Mouse (Mus musculus): ENCODE data around the gene Atp2c2. TPM values are rescaled to one million over a fixed set of nuclear protein-coding genes. Genes with fewer than 3 reads are reported as not detected.

Atp2c2 gene
- 1 to 10 TPM; 1.8 to 2.0 TPM for total RNA-seq (2021)
- long read RNA-seq, partial matches to known transcripts: 1 of 1 reads
- long read RNA-seq, other reads (novel, unspliced or antisense): 0 of 1 reads

DNA sequence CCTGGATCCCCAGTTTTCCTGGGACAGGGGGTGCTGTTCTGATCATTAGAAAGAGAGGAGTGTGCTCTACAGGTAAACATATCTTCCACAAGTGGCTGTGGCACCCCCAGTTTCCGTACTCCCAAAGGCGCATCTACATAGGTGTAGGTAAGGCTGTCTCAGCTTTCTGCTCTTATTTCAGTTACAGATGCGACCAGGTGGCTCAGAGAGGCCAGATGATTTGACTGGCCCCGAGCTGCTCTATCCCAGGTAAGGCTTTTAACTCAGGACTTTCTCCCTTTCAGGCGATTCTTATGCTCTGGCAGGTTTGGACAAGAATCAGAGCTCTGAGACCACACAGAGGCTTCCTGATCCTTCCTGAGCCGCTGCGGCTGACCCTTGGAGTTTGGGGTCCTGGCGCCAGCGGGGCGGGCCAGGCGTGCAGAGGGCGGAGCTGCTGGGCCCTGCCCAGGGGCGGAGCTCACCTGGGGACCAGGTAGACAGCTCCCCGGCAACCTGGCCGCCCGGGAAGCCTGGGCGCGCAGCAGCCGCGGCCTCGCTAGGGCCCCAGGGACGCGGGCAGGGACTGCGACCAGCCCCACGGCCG lies at the start of gene Atp2c2:
TSS of gene Atp2c2 (plus strand) at position 461 of the 586 bp plus-strand sequence.
- no peak for DNase-seq (ENCODE audit: low spot score in 2 of 2)

DNA sequence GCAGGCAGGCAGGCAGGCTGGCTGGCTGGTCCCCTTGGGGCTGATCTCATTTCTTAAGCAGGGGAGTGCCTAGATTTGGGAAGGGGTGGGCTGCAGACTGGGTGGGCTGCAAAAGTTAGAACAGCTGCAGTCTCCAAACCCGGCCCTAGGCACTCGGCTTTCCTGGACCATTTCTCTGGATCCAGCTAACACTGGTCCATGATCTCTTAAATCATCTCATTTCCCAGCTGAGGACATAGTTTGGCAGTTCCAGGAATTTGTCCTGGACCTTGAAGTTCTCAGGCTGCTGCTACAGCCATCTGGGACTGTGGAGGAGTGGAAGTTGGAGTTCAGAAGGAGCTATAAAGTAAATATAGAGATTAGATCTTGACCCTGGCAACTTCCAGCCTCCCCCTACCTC lies 48.5 kb upstream of the Atp2c2 start:
- no peak for DNase-seq (ENCODE audit: low spot score in 2 of 2)

- DNase-seq (ENCODE audit: low spot score in 2 of 2): peak; percentile 45 to 48
Observed at GRCm38 (mm10) chr8:119656709-119657464, 42.9 kb upstream of the Atp2c2 start.

- peak; percentile 36 to 53 for DNase-seq (ENCODE audit: low spot score in 2 of 2)
Observed at GRCm38 (mm10) chr8:119661081-119661480, 38.7 kb upstream of the Atp2c2 start.

- no peak for DNase-seq (ENCODE audit: low spot score in 2 of 2)
Observed at GRCm38 (mm10) chr8:119661892-119662291, 37.9 kb upstream of the Atp2c2 start.

GRCm38 (mm10) chr8:119663440-119663839 lies 36.4 kb upstream of the Atp2c2 start:
- DNase-seq (ENCODE audit: low spot score in 2 of 2): no peak

DNA sequence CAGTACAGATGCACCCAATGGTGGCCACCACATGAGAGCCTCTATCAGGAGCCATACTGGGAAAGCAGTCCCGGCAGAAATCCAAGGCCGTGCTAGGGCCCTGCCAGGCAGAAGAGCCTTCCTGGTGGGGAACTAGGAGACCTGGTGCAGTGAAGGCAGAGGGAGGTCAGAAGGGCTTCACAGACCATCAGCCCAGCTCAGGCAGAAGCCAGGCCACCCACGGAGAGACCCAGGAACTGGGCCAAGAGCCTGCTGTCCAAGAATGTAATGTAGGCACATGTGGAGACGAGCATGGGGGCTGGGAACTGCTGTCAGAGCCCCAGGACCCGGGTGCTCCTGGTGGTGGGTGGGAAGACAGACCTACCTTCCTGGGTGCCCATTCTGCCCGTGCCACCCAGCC lies 34.5 kb upstream of the Atp2c2 start:
- DNase-seq (ENCODE audit: low spot score in 2 of 2): no peak

DNA sequence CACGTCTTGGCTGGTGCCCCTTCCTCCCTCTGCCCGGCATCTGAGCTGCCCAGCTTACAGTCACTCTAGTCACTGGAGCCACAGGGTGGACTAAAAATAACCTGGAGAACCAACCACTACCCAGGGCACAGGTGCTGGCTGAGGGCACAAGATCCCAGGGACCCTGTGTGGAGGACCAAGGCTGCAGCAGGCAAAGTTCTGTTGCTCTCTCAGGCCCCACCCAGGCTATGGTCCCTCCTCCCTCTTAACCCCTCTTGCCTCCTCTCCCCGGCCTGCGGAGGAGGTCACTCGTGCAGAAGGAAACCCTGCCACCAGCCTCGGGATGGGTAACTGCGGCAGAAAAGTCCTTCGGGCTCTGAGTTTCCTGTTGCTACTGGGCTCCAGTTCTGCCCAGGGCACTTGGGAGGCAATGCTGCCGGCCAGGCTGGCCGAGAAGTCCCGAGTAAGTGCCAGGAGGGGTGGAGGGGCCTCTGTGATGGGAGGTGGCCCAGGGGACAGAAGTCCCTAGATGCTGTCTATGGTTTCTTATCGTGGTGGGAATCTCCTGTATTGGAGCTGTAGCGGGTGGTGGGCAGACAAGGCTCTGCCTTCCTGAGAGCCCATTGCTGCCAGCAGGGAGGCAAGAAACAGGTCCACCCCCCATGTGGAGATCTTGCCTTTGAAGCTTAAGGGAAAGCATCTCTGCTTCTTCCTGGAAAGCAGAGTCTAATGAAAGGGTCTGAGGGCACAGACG lies 33.4 kb upstream of the Atp2c2 start, which contains the start of gene Wfdc1:
TSS of gene Wfdc1 (plus strand) at position 147 of the 733 bp plus-strand sequence.
- DNase-seq (ENCODE audit: low spot score in 2 of 2): no peak

GRCm38 (mm10) chr8:119668447-119668846 lies 31.4 kb upstream of the Atp2c2 start:
- DNase-seq (ENCODE audit: low spot score in 2 of 2): no peak

GRCm38 (mm10) chr8:119669284-119669683 lies 30.5 kb upstream of the Atp2c2 start:
- no peak for DNase-seq (ENCODE audit: low spot score in 2 of 2)

GRCm38 (mm10) chr8:119670419-119671091 lies 29.3 kb upstream of the Atp2c2 start:
- DNase-seq (ENCODE audit: low spot score in 2 of 2): no peak

DNA sequence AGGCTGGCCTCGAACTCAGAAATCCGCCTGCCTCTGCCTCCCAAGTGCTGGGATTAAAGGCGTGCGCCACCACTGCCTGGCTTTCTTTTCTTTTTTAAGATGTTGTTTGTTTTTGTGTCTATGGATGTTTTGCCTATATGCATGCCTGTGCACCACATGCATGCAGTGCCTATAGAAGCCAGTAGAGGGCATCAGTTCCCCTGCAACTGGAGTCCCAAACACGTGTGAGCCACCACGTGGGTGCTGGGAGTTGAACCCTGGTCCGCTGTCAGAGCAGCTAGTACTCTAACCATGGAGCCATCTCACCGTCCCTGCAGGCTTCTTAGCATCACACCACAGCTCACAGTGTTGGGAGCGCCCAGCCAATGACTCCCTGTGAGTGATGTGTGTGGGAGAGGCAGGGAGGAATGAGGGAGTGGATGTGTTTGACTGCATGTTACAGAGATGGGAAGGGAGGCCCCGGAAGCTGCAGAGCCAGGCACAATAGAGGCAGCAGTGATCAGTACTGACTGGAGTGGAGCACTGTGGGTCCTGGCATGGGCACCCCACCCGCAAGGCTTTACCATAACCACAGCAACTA lies 25.7 kb upstream of the Atp2c2 start:
- DNase-seq (ENCODE audit: low spot score in 2 of 2): no peak

- DNase-seq (ENCODE audit: low spot score in 2 of 2): no peak
Observed at GRCm38 (mm10) chr8:119675457-119675856, 24.4 kb upstream of the Atp2c2 start.

DNA sequence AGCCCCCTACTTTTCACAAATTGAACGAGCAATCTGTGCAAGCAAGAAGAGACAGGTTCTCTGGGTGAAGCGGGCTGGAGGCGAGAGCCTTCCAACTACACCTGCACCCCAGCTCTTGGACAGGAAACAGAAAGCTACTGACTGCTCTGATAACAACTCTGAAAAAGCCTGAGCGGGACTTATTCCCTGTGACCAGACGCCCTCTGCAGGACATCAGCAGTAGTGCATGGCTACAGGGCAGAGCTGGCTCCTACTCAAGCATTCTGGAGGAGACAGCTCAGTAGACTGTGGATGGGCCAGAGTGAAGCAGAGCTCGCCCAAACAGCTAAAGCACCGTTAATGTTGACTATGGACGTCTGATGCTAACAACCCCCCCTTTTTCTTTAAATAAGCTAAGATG lies 23.4 kb upstream of the Atp2c2 start:
- peak; percentile 96 for DNase-seq (ENCODE audit: low spot score in 2 of 2)

DNA sequence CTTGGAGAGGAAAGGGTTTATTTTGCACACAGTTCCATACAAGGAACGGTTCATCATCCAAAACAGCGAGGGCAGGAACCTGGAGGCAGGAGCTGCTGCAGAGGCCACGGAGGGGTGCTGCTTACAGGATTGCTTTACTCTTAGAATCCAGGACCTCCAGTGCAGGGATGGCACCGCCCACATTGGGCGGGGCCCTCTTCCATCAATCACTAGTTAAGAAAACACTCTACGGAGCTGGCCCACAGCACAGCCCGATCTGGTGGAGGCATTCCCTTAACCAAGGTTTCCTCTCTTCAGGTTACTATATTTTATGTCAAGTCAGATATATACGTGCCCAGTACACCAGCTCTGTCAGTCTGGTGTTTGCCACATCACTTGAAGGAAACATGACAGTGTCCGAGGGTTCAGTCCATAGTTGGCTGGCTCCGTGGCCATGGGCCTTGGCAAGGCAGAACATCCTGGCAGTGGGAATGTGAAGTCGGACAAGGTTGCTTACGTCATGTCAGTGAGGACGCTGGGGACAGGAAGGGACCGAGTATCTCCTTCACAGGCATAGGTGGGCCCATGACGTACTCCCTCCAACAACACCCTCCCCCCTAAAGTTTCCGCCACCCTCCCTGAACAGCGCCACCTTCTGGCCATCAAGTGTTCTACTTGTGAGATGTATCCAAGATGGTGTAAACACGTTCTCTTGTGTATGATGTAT lies 21.5 kb upstream of the Atp2c2 start:
- DNase-seq (ENCODE audit: low spot score in 2 of 2): peak; percentile 34 to 37

DNA sequence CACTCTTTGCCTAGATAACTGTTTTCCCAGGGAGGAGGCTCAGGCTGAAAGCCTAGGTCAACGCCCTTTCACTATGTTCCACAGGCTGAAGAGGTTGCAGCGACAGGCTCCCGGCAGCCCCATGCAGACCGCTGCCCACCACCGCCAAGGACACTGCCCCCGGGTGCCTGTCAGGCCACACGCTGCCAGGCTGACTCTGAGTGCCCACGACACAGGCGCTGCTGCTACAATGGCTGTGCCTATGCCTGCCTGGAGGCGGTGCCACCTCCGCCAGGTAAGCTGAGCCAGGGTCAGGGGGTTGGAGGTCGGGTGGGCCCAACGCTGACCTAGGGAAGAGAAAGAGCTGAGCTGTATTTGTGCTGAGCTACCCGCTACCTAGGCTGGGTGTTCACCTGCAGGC lies 20.6 kb upstream of the Atp2c2 start:
- DNase-seq (ENCODE audit: low spot score in 2 of 2): no peak

DNA sequence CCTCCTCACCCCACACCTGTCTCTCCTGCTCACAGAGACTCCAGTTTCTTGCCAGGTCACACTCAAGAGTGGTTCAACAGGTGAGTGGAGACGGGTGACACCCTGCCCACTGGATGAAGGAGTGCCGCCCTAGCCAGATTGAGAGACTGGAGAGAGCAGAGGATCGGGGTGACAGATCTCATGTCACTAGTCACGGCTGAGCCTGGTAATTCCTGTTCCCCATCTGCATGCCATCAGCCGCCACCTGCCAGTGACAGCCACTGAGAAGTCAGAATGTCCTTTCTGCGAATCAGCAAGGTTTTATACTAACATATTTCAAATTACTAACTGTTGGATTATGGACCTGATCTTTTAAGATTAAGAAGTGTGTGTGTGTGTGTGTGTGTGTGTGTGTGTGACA lies 9.2 kb upstream of the Atp2c2 start:
- no peak for DNase-seq (ENCODE audit: low spot score in 2 of 2)

DNA sequence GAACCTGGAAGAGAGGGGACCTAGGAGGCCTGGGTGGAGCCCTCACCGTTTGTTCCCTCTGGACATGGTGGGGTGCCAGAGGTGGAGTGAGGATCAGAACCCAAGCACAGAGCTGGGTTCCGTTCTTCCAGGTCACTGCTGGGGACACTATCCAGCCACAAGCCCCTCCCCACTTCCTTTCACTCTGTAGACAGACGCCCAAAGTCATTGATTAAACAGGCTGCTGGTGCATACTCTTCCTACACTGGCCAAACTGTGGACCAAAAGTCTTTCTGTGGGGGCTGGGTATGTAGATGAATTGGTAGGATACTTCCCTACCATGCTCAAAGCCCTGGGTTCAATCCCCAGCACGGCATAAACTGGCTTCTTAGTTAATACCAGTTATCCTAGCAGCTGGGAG lies 7.8 kb upstream of the Atp2c2 start:
- no peak for DNase-seq (ENCODE audit: low spot score in 2 of 2)

GRCm38 (mm10) chr8:119694696-119695095 lies 5.1 kb upstream of the Atp2c2 start:
- DNase-seq (ENCODE audit: low spot score in 2 of 2): no peak

GRCm38 (mm10) chr8:119697163-119697562 lies 2.6 kb upstream of the Atp2c2 start:
- no peak for DNase-seq (ENCODE audit: low spot score in 2 of 2)
